Mouse (Mus musculus) C2C12 (cell line): ENCODE measurements around the gene Dpysl5.

Experiments used
- CEBPB ChIP-seq: IDR thresholded peaks from one replicate; pipeline ENCODE4 v1.6.1; 2011; ENCODE audit warnings: low read depth, mild to moderate bottlenecking, control low read depth, moderate library complexity
- CTCF ChIP-seq: IDR thresholded peaks from one replicate; pipeline ENCODE4 v1.5.1; 2011; ENCODE audit not compliant: control insufficient read depth, insufficient read depth, insufficient read length
- FOSL1 ChIP-seq: IDR thresholded peaks from one replicate; pipeline ENCODE4 v1.8.0; 2011; ENCODE audit warnings: mild to moderate bottlenecking, low read length; ENCODE audit not compliant: poor library complexity, insufficient read depth, severe bottlenecking
- MYOD1 ChIP-seq: IDR thresholded peaks from one replicate; pipeline ENCODE4 v1.6.1; 2011; ENCODE audit warnings: low read depth; ENCODE audit not compliant: control insufficient read depth, insufficient read length
- USF1 ChIP-seq: IDR thresholded peaks from one replicate; pipeline ENCODE4 v1.6.1; 2011; ENCODE audit warnings: low read depth, mild to moderate bottlenecking, control low read depth, moderate library complexity

DNA sequence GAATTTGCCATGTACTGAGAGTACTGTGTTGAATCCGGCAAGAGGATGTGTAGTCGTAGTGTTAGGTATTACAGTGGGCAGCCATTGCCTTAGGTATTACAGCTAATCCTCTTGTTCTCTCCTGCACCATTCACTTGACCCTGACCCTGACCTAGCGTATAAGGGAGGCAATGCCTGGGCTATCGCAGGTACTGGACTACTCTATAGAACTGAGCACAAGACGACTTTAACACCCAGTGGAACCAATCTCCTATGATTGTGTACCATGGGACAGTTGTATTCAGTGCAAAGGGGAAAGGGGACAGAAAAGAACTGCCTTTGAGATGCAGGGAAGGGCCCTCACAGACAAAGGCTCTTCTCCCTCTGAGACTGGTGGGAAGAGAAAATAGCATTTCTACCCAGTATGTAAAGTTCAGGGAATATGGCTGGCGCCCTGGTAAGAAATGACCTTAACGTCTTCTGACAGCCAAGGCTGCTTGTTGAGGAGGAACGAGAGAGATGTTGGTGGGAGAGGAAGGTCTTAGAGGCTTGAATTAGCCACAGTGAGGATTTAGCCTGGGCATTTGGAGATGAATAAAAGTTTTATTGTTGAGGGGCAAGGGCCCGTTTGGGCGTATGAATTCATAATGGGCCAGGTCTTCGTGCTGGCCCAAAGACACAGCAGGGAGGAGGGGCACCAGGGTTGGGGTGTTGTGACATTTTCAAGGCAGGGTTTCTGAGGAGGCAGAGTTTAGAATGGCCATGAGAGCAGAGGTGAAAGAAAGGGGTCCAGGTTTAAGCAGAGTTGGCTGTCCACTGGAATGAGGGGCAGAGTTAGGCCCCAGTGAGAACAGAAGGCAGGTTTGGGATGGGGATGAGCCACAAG lies 113.0 kb downstream of the Dpysl5 start:
- TF ChIP-seq CTCF, result no peak
- no peak for TF ChIP-seq FOSL1
- no peak for TF ChIP-seq CEBPB
- no peak for TF ChIP-seq MYOD1
- no peak for TF ChIP-seq USF1
